Mouse (Mus musculus) C2C12 (cell line): ENCODE data around the gene Limch1.

ENCODE experiments used
- MYOD1 ChIP-seq: IDR thresholded peaks from one replicate; pipeline ENCODE4 v1.6.1; 2011; ENCODE audit warnings: low read depth; ENCODE audit not compliant: control insufficient read depth, insufficient read length
- MYOG ChIP-seq: IDR thresholded peaks from one replicate; pipeline ENCODE4 v1.6.1; 2011; ENCODE audit not compliant: control insufficient read depth, insufficient read length; ENCODE audit errors: extremely low read depth

DNA sequence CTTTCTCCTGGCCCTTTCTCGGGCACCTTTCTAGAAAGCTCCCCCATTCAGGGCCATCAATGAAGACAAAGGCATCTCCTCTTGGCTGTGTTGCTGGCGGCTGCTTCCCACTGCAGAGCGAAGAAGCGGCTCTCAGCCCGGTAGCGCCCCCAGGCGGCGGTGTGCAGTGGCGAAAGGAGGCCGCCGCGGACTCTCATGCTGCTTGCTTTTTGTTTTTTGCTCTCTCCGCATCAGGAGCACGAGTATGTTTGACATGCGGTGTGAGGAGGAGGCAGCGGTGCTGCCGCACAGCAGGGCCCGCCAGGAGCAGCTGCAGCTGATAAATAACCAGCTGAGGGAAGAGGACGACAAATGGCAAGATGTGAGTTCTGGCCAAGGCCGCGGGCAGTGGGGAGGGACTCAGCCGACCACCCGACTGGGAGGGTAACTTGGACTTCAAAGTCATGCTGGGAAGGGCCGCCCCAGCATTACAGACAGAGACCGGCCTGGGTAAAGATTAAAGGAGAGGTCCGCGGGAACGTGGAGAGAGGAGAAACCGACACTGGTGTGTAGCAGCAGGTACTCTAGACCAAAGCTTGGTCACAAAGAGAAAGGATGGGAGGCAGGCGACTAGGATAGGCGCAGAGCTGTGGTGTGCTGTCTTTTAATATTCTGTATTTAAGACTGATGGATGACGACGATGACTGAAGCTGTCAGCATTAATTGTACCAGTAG, 251.4 kb downstream of the Limch1 start:
- no peak for TF ChIP-seq MYOD1
- TF ChIP-seq MYOG, result no peak
